Mouse (Mus musculus) erythroblast, adult 5-6 weeks (primary cell): ENCODE results near the gene Nol11. TPM values are rescaled to one million over a fixed set of nuclear protein-coding genes. Genes with fewer than 3 reads are reported as not detected.

ENCODE experiments used
- ATAC-seq: replicated peaks from 2 replicates; pipeline ENCODE4 v1.8.0; 2016; ENCODE audit warnings: moderate number of reproducible peaks, mild to moderate bottlenecking, moderate TSS enrichment, inconsistent platforms; ENCODE audit not compliant: poor library complexity, low FRiP score, severe bottlenecking
- total RNA-seq, 2 experiments: library from RNA; stranded (forward) in 1 of 2; stranded (reverse) in 1 of 2; fragments of 150-400 nt in 1 of 2; fragments of 200-764, 138-1000 nt in 1 of 2; gene quantifications; 2 replicates each; pipeline versions ENCODE4 v1.2.3 to v1.2.4; 2015 to 2017; ENCODE audit warnings: low replicate concordance in 2 of 2

The Nol11 gene
- total RNA-seq, 2 experiments from 2014 or later: 9.9 to 10.2 TPM

- ATAC-seq: peak; percentile 67
These were observed 64.9 kb downstream of the Nol11 start for GRCm38 (mm10) chr11:107124327-107124731.

GRCm38 (mm10) chr11:107117789-107118188, 71.4 kb downstream of the Nol11 start:
- ATAC-seq: no peak

Other genes starting within 250 kb of the Nol11 start
- 125 and 127 TPM in 2 replicates for gene Kpna2, start 189.8 kb downstream of the Nol11 start, total RNA-seq (2015; ENCODE audit: low replicate concordance)
- 63.3 and 88.5 TPM in 2 replicates for gene Kpna2, start 189.8 kb downstream of the Nol11 start, total RNA-seq (2017; ENCODE audit: low replicate concordance)
- gene 1810010H24Rik, start 163.7 kb downstream of the Nol11 start, total RNA-seq (2015; ENCODE audit: low replicate concordance): 1.3 TPM in 1 of 2 replicates, not detected in the other
- not detected in 2 replicates for gene 1810010H24Rik, start 163.7 kb downstream of the Nol11 start, total RNA-seq (2017; ENCODE audit: low replicate concordance)
- gene Bptf, start 57.3 kb downstream of the Nol11 start, total RNA-seq (2015; ENCODE audit: low replicate concordance): 30.4 and 37.8 TPM in 2 replicates
- gene Bptf, start 57.3 kb downstream of the Nol11 start, total RNA-seq (2017; ENCODE audit: low replicate concordance): 34.2 and 41.3 TPM in 2 replicates